Mouse (Mus musculus): ENCODE measurements around the gene Kdm2b.

- TF ChIP-seq POLR2A (IDR thresholded peaks at IDR 0.05; ENCODE audit: low read depth, low read length) (no peak), CTCF (IDR thresholded peaks at IDR 0.05; ENCODE audit: extremely low read depth, insufficient read depth, insufficient read length, insufficient replicate concordance) (no peak)
These were observed 1.4 kb downstream of the Kdm2b start for GRCm38 (mm10) chr5:122988021-122988751.

Data from spleen, adult 2 months (tissue).